Mouse (Mus musculus) spleen, adult 2 months (tissue): ENCODE results near the gene Olfr1361.

Source experiments
- CTCF ChIP-seq: fragments of 200-500 bp; IDR thresholded peaks from 2 replicates; pipeline ENCODE4 v1.5.1; 2011; ENCODE audit warnings: mild to moderate bottlenecking, inconsistent platforms; ENCODE audit not compliant: insufficient read depth, insufficient read length, insufficient replicate concordance; ENCODE audit errors: extremely low read depth
- POLR2A ChIP-seq: fragments of 200-500 bp; IDR thresholded peaks from 2 replicates; pipeline ENCODE4 v1.6.1; 2011; ENCODE audit warnings: low read depth, low read length, inconsistent platforms

DNA sequence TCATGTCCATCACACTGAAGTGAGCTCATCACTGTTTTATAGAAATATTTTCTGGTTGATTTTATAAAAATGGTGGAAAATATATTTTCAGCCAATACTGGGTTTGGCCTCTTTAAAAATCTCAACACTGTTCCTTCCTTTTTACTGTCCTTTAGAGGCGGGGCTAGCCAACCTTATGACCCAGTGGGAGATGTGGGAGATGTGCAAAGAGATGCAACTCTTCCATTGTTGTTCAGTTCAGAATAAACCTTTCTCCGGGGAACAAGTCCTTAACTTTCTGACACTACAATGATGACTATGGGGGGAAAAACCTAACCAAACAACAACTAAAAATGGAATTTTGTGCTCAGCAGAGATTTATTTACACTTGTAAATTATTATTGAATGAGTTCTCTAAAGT is 14.1 kb upstream of the Olfr1361 start, which contains the start of gene Olfr1360:
- TF ChIP-seq CTCF (no peak), POLR2A (no peak)
